Mouse (Mus musculus) olfactory bulb, adult 2 months (tissue): ENCODE results near the gene Dlg5. TPM values are rescaled to one million over a fixed set of nuclear protein-coding genes. Genes with fewer than 3 reads are reported as not detected.
A peak's percentile ranks its signal among the peaks of the same experiment; 100 is the strongest.

Experiments used
- H3K27ac ChIP-seq: fragments of 200-500 bp; 2 replicates; pipeline ENCODE4 v1.5.1; 2012; ENCODE audit warnings: low read depth, low read length; ENCODE audit not compliant: insufficient read depth
- H3K4me1 ChIP-seq: fragments of 200-500 bp; 2 replicates; pipeline ENCODE4 v1.6.1; 2012; ENCODE audit warnings: low read length; ENCODE audit not compliant: control insufficient read depth, insufficient read depth
- H3K4me3 ChIP-seq: fragments of 200-500 bp; 2 replicates; pipeline ENCODE4 v1.5.1; 2012; ENCODE audit warnings: mild to moderate bottlenecking, low read depth, low read length, moderate library complexity; ENCODE audit not compliant: insufficient read depth
- CTCF ChIP-seq: fragments of 200-500 bp; IDR thresholded peaks from 2 replicates; pipeline ENCODE4 v1.5.1; 2012; ENCODE audit warnings: low read depth, mild to moderate bottlenecking, low read length, moderate library complexity; ENCODE audit not compliant: insufficient read depth
- POLR2A ChIP-seq: fragments of 200-500 bp; IDR thresholded peaks from 2 replicates; pipeline ENCODE4 v1.6.1; 2012; ENCODE audit warnings: mild to moderate bottlenecking, low read depth, low read length, moderate library complexity; ENCODE audit not compliant: insufficient read depth
- WGBS: fragments of 180-500 bp; shearing (Covaris S2); methylation state at CpG from one replicate; pipeline ENCODE4 v1.1.7; 2018; 5-methylcytosine and 5-hydroxymethylcytosine counted together
- polyA plus RNA-seq: library from polyadenylated mRNA; stranded (reverse); fragments of >200 nt; gene quantifications from 2 replicates; pipeline ENCODE4 v1.2.4, GENCODE M21; 2012; ENCODE audit warnings: low replicate concordance; ENCODE audit not compliant: missing spikeins, insufficient read depth, insufficient read length

Dlg5 gene
- polyA plus RNA-seq, 1 experiment, result not detected

DNA sequence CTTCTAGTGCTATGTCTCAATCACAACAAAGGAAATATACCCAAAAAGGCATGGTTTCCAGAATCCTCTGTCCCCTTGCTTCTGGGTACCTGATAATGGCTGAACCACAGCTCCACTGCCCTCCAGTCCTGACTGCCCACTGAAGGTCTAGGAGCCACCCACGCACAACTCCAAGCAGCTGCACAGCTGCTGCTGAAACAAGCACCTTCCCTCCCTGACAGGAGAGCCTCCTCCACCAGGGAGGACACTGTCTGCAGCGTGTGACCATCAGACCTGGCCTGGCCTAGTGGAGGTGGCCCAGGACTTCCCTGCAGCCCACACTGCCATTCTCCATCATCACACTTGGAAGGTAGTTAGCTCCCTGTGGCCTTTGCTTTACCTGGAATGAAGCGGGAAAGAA, 23.4 kb downstream of the Dlg5 start:
- 85% methylated on average over 3 of the region's 3 CpGs for WGBS
- Histone ChIP-seq H3K4me3 (no peak overlapping the region), H3K4me1 (peaks cover 25% of the 10 kb centered on the region), H3K27ac (no peak overlapping the region)
- TF ChIP-seq POLR2A (no peak), CTCF (no peak)

DNA sequence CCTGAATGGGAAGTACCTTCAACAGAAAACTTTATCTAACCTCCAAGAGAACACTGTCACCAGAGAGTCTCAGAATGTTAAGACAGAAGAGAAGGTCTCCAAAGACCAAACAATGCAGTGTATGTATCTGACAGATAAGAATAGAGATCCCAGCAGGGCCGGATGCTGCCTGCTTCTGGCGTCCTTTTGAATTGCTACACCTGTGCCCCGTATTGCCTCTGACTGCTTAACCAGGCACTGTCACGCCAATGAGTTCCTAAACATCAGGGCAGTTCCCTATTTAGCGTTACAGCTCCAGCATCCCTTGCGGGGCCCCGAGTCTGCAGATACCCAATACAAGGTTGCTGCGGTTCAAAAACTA, 28.4 kb downstream of the Dlg5 start:
- Histone ChIP-seq H3K4me3 (no peak overlapping the region), H3K4me1 (peaks cover 34% of the 10 kb centered on the region), H3K27ac (no peak overlapping the region)
- 67% methylated on average over 8 of the region's 8 CpGs for WGBS
- TF ChIP-seq POLR2A (no peak), CTCF (no peak)

DNA sequence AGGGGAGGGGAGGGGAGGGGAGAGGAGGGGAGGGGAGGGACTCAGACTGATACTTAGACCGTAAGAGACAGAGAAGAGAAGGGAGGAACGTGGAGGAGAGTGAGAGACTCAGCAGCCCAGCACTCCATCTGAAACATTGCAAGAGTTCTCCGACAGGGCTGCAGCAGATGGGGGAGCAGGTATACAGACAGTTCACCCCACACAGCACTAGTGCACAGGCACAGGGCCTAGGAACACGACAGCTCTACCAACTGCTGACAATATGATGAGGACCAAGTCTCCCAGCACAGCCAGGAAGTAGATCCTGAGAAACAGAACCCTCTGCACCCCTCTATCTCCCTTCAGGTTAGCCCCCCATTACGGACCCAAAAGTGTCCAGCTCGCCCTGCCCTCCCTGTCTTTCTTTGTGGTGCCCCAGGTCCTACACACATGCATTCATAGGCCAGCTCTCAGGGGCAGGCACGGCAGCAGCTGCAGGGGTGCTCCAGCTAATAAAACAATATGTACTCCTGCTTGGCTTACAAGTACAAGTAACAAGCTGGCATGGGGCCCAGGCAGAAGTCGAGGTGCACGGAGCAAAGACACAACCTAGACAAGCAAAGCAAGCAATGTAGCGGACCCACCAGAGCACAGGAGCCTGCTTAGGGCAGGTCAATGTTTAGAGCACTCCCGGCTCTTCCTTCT, 28.9 kb downstream of the Dlg5 start:
- Histone ChIP-seq H3K4me3 (no peak overlapping the region), H3K27ac (no peak overlapping the region), H3K4me1 (peaks cover 37% of the 10 kb centered on the region)
- WGBS, result 48% methylated on average over 11 of the region's 11 CpGs
- TF ChIP-seq POLR2A, result no peak
- TF ChIP-seq CTCF, result no peak

DNA sequence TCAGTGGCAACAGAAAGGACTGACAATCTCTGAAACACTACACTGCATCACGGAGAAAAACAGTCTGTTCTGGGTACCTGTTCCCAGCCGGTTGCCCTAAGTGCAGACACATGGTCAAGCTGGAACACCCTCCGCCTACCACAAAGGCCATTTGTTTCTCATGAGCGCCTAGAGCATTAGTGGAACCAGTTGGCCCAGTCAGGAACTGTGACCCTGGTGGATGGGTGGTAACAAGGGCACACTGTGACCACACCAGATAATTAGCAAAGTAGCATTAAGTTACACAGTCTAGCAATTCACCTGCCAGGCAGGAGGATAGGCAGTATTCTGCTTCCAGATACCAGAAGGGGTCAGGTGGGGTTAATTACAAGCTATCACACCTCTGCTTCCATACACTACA, 29.7 kb downstream of the Dlg5 start:
- 82% methylated on average over 4 of the region's 4 CpGs for WGBS
- Histone ChIP-seq H3K4me1 (peaks cover 39% of the 10 kb centered on the region), H3K4me3 (no peak overlapping the region), H3K27ac (no peak overlapping the region)
- no peak for TF ChIP-seq POLR2A
- TF ChIP-seq CTCF, result no peak

DNA sequence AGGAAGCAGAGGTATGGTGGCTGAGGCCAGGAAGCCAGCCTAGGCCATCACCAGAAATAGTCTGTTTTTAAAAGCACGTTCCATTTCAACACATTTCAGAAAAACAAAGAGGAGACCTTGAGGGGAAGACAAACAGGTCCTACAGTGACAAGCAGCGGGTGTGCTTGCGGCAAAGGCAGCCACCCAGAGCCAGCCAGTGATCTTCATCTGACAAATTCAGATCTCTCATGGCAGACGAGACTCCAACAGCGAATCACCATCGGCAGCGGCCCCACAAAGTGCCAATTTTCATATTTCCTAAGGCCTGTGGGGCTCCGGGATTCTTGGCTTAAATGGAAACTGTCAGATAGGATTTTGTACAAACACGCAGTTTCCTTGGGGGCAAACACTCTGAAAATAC, 31.3 kb downstream of the Dlg5 start:
- H3K4me3 ChIP-seq, result no peak overlapping the region
- TF ChIP-seq POLR2A (no peak), CTCF (no peak)
- 71% methylated on average over 9 of the region's 9 CpGs for WGBS
- no peak overlapping the region for H3K27ac ChIP-seq
- peaks cover 37% of the 10 kb centered on the region for H3K4me1 ChIP-seq

DNA sequence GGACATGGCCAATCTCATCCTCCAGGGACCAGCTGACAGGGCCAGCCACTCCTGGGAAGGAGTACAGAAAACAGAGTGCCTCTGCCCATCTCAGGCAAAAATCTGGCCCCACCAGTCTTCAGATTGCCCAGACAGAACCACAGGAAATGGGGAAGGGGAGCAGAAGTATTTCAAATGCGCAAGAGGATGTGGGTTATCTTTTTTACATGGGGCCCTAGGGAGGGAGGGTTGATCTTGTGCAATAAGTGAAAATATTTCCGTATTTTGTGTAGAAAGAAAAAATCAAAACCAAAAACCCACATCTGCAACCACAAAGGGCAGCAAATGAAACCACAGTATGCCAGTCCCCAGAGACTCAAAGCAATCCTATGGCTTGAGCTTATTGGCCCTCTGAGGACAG, 32.4 kb downstream of the Dlg5 start:
- WGBS, result 90% methylated on average over 2 of the region's 2 CpGs
- Histone ChIP-seq H3K4me3 (no peak overlapping the region), H3K27ac (no peak overlapping the region), H3K4me1 (peaks cover 29% of the 10 kb centered on the region)
- TF ChIP-seq CTCF (no peak), POLR2A (no peak)

DNA sequence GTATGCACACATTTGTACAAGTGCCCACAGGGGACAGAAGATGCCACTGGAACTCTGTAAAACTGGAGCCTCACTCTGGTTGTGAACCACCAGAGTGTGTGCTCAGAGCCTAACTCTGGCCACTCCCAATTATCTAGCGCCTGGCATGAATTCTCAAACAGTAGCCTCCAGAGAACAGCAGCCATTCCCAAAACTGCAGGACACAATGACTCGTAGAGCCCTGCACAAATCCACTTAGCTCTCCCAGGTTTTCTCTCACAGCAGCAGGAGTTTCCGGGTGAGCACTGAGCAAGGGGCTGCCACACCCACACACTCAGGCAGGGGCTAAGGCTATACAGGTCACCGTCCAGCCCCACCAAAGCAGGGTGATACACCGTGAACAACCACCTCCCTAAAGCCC, 32.9 kb downstream of the Dlg5 start:
- Histone ChIP-seq H3K27ac (no peak overlapping the region), H3K4me1 (peaks cover 29% of the 10 kb centered on the region), H3K4me3 (no peak overlapping the region)
- TF ChIP-seq POLR2A (no peak), CTCF (no peak)
- WGBS, result 65% methylated on average over 5 of the region's 5 CpGs

DNA sequence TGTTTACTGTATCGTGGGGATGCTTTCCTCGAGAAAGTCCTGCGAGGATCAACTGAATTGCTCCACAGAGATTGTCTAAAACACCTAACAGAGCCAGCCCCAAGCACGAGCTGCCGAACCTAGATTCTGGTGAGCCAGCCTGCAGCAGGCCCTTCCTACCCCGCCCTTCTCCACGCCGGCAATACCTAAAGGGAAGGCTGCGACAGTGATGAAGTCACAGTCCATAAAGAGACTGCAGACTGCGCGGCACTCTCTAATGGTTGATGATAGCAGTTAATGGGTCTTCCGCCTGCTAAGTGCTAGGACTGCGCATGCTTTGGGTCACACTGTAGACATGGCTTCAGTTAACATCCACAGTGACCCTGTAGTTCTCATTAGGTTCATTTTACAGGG, 38.4 kb downstream of the Dlg5 start:
- Histone ChIP-seq H3K27ac (no peak overlapping the region), H3K4me3 (no peak overlapping the region), H3K4me1 (peaks cover 33% of the 10 kb centered on the region)
- WGBS, result 88% methylated on average over 13 of the region's 13 CpGs
- no peak for TF ChIP-seq CTCF
- TF ChIP-seq POLR2A, result no peak

DNA sequence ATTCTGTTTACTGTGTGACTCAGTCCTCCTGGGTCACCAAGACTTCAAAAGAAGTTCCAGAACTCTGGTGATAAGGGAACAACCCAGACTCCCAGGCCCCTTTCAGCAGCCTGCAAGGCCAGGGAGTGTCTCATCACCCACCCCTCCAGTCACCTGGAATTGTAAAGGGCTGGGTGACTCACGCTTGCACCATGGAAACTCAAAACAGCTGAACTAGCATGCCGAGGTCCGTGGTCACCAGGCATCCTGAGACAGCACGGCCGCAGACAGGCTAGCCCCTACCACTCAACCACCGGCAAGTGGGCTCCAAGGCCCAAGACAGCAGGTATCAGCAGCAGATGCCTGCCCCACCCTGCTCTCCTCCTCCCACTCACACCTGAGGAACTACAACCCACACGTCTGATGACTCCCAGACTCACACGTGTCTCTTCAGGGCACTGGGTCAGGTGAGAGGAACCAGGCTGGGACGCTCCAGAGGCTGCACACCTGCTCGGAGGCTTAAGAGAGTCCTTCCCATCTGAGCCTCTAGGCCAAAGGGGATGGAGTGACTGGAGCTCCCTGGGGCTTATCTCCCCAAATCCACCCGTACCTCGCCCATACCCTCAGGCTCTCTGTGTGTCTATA, 38.9 kb downstream of the Dlg5 start:
- no peak for TF ChIP-seq CTCF
- no peak for TF ChIP-seq POLR2A
- 75% methylated on average over 12 of the region's 12 CpGs for WGBS
- no peak overlapping the region for H3K4me3 ChIP-seq
- peaks cover 29% of the 10 kb centered on the region for H3K4me1 ChIP-seq
- H3K27ac ChIP-seq, result no peak overlapping the region

DNA sequence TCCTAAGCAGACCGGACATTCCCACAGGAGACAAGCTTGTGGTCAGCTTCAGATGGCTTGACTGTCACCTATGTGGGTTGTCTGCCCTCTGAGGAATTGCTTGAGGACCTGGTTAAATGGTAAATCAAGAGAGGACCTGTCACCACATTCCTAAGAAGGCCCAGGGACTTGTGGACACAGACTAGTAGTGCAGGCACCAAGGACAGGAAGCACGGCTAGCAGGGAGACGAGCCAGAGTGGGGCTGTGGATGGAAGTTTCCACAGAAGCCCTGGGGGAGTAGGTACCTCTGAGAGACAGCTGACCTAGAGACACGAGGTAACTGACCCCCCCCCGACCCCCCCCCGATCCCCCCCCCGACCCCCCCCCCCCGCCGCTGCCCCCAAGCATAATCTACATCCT, 39.4 kb downstream of the Dlg5 start:
- TF ChIP-seq POLR2A (no peak), CTCF (no peak)
- 0 out of 2 replicates have a peak overlapping the region, but pooled peaks have one; percentile 18 for H3K27ac ChIP-seq
- peaks cover 26% of the 10 kb centered on the region for H3K4me1 ChIP-seq
- H3K4me3 ChIP-seq, result no peak overlapping the region
- 36% methylated on average over 9 of the region's 9 CpGs for WGBS
